Mouse (Mus musculus) liver, adult 2 months (tissue): ENCODE results near the gene Rsl1.

Experiments
- CTCF ChIP-seq: fragments of 200-500 bp; IDR thresholded peaks from 2 replicates; pipeline ENCODE4 v1.5.1; 2011; ENCODE audit warnings: low read depth, low read length, control low read depth
- POLR2A ChIP-seq: fragments of 200-500 bp; IDR thresholded peaks from 2 replicates; pipeline ENCODE4 v1.6.1; 2011; ENCODE audit warnings: low read length, control low read depth; ENCODE audit not compliant: insufficient read depth; ENCODE audit errors: extremely low read depth

GRCm38 (mm10) chr13:67201656-67202055 is 28.7 kb downstream of the Rsl1 start:
- TF ChIP-seq CTCF (no peak), POLR2A (no peak)
